Mouse (Mus musculus): ENCODE results near the gene Ttc39a.

GRCm38 (mm10) chr4:109411377-109411967 is 5.0 kb downstream of the Ttc39a start:
- TF ChIP-seq POLR2A (IDR thresholded peaks at IDR 0.05; ENCODE audit: control insufficient read depth, low read depth, low read length) (no peak), CTCF (IDR thresholded peaks at IDR 0.05; ENCODE audit: control insufficient read depth, insufficient read depth, insufficient replicate concordance, low read depth, low read length) (no peak)

All from testis, adult 2 months (tissue).